Mouse (Mus musculus) embryo, embryonic 9.5 days (tissue): ENCODE measurements around the gene Lrrc28.
A peak's percentile ranks its signal among the peaks of the same experiment; 100 is the strongest.

ENCODE experiments used
- DNase-seq: peaks from one replicate; pipeline ENCODE4 v3.0.0-alpha.2; 2017; ENCODE audit errors: extremely low spot score

The Lrrc28 gene

DNA sequence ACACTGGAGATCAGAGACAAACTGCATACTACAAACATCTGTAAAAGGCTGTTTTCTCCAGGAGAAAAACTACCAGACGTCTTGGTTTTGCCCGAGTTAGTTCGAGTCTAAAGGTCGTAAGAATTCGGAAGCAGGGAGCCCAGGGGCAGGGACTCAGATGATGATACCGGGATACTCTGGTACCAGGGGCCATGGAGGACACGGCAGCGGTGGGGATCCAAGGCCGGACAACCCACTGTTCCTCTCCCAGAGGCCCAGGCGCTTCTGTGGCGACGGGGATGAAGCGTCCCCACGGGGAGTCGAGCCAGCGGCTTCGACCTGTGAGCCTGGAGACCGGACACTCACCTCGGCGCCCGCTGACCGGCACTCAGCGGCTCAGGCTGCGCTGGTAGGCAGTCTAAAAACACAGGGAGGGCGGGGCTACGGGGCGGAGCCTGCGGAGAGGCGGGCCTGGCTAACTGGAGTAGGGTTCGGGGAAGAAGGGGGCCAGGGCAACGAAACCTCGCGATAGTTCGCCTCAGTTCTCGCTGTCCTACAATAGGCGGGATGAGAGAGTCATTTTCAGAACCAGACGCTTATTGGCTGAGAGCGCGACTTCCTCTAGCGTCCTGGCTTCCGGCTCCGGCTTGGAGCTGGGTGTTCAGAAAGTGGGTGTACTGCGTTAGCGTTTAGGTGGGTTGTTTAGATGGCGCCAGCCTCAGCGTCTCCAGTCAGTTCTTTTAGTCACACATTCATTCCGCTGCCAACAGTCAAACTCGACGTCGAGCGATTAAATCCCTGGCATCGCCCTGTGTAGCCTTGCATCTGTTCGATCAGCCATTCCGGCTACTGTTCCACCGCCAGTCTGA is at the start of gene Lrrc28:
TSS of gene Lrrc28 (minus strand) at position 436 of the 848 bp plus-strand sequence.
- DNase-seq = peak; percentile 100

DNA sequence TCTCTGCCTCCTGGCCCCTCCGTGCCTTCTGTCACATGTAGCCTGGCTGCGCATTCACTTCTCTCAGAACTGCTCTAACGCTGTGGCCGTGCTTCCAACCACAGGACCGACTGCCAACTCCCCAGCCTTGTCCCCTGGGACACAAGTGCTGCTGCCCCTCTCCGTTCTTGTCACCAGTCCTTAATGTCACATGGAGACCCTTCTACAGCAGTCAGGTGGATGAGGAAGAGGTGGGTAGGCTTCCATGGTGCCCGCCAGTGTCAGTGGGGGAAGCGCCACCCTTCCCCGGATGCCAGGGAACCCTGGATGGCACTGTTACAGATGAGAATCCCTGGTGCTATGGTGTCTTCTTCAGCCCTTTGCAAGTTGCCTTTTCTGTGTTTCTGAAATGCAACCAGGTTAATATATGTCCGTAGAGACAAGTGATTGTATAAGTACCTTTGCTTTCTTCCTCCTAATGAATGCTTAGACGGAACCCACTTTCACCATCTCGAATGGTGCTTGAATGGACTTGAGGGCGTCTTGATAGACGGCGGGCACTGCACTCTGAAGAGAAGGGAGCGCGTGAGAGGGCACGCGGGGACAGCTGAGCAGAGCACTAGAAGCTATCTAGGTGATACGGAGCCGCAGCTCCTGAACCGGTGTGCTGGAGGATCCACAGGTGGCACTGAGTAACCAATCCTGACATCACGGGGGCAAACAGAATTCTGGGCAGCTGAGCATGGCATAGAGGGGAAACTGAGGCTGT is 47.9 kb upstream of the Lrrc28 start:
- no peak for DNase-seq

DNA sequence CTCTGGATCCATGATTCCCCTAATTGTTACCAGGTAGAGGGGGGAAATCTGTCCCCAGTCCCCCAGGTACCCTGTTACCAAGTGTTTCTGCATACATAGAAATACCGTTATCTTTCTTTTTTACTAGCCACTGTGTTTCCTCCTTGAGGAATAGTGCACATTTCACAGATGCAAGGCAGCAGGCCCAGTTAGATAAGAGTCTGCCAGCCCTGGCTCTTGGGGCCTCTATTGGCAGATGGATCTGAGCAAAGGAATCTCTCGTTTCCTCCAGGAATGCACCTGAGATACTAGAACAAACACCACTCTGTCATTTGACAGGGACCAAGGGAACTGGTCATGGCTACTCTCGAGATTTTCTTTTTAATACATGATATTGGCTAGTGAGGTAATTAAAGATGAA is 47.1 kb upstream of the Lrrc28 start:
- DNase-seq = no peak

DNA sequence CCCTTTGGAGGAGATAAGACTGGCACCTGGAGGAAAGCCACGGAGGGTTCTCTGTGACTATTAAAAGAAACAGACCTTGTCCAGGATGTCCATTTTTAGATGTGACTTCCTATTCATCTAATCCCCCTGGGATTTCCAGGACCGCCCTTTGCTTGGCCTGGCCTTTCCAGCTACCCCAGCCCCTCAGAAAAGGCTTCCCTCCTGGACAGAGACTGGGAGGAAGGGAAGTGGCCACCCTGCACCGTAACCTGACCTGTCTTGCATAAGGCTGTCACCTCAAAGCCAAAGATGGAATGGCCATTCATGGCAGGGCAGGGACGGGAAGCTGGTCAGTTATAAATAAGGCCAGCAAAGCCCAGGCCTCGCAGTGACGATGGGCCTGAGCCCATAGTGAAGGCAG is 46.0 kb upstream of the Lrrc28 start:
- DNase-seq = no peak

DNA sequence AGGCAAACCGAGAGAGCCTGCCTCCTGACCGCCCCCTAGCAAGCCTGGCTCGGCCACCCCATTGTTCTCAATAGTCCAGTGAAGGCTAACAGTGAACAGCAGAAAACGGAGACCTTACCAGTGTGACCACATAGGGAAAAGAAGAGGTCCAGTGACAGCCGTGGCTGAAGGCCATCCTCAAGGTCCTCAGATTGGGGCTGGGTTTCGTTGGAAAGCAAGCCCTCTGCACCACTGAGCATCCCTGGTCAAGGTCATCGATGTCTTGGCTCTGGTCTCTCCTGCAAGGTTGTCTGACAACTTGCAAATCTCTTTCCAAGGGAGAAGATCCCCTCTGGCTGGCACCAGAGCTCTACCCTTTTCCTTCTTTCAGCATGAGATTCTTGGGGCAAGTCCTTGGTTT is 44.7 kb upstream of the Lrrc28 start:
- DNase-seq = no peak

DNA sequence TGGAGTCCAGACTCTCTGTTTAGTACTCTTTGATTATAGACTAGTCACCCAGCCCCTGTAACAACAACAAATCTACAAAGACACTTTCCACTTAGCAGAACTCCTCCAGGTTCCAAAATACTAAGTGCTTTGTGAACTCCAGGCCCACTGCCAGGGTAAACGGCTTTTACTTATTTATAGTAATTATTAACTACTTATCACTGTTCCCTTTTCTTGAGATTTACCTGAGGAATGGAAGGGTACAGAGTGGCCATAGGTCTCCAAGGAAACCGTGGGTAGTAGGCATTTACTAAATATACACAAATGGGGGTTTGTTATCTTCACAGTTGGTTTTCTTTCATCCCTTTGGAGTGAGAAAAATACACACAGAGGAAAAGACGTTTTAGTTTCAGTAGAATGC is 43.2 kb upstream of the Lrrc28 start:
- DNase-seq = no peak

DNA sequence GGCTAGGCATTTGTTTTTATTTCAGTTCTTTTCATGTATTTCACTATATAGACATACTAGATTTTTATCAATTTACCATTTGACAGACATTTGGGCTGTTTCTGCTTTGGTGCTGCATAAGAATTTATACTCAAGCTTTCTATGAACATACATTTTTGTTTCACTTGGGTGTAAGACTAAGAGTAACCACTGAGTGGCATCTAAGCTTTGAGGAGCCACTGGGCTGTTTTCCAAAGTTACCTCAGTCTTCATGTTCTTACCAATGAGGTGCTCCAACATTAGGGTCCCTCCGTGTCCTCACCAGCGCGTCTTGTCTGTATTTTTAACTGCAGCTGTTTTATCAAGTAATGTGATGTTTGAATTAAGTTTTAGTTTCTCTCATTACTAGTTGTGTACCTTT is 41.5 kb upstream of the Lrrc28 start:
- DNase-seq = no peak

DNA sequence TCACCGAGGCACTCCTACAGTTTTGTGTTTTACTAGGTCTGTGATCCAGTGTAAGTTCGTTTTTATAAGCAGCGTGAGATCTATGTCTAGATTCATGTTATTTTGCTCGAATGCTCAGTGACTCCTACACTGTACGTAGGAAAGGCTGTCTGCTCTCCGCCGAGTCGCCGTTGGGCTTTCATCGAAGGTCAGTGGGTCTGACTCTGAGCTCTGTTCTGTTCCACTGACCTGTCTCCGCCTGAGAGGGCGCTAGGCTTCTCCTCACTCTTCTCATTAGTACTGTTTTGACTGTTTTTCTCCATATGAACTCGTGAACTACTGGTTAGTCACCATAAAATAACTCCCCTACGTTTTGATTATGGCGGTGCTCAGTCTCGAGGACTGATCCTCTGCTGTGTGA is 37.9 kb upstream of the Lrrc28 start:
- no peak for DNase-seq

DNA sequence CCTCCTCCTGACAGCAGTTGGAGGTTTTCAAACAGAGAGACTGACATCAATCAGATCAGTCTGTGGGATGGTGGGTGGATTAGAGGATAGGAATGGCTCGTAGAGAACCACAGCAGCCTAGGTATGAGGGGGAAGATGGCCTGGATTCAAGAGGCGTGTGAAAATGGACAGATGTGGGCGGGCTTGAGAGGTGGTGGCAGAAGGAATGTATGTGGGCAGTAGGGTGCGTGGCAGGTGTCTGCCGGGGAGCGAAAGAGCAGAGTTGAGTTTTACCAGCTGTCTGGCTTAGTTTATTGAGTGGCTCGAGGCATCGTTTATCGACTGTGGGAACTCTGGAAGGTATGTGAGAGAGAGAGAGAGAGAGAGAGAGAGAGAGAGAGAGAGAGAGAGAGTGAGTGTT is 36.0 kb upstream of the Lrrc28 start:
- no peak for DNase-seq

DNA sequence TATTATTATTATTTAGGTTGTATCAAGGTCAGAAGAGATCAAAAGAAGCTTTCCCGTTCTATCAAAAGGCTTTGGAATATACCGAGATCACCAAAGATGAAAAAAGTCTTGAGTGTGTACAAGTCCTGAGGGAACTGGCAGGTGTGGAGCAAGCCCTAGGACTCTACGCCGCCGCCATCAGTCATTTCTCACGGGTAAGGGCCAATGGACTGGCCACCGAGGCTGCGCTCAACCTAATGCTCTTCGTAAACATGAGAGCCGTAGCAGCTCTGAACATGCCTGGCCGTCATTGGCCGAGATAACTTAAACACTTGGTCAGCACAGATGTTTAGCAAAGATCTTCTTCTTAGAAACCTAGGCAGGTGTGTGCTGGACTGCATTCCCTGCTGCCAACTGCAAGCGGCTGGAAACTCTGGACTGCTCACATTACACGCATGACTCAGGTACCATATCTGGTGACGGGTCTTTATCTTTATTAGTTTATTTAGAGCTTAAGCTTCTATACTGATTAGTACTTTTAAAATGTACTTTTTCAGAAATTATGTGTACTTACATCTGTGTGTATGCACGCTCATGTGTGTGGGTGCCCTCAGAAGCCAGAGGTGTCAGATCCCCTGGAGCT is 33.9 kb upstream of the Lrrc28 start:
- DNase-seq = no peak

DNA sequence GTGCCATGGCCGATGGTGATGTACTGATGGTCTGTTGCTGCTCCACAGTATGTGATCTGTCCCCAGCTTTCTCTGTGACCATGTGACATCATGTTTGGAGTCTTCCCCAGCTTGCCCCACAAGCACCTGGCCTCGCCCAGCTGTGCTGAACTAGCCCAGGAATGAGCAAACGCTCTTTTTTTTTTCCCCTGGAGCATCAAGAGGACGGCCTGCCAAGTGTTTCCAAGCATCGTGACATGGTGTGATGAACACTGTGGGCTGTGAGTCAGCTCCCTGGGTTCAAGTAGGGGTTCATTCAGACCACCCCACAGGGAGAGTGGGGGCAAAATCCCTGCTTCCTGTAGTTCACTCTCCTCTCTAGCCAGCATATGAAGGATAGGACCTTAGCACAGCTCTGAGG is 28.6 kb upstream of the Lrrc28 start:
- no peak for DNase-seq

DNA sequence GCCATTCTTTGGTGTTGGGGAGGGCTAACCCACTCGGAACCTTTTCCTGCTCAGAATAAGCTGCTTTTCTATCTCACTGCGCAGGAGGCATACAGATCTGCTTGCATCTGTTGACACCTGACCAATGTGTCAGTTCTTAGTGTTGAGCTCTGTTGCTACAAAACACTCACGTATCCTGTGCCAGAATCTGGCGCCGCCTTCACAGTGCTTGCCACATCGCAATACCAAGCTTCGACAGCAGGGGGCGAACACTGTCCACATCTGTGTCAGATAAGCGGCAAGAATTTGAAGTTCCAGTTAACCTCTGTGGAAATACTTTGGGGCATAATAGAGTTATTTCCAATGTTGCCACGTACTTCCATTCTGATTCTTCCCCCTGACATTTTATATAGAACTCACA is 27.6 kb upstream of the Lrrc28 start:
- peak; percentile 84 for DNase-seq

DNA sequence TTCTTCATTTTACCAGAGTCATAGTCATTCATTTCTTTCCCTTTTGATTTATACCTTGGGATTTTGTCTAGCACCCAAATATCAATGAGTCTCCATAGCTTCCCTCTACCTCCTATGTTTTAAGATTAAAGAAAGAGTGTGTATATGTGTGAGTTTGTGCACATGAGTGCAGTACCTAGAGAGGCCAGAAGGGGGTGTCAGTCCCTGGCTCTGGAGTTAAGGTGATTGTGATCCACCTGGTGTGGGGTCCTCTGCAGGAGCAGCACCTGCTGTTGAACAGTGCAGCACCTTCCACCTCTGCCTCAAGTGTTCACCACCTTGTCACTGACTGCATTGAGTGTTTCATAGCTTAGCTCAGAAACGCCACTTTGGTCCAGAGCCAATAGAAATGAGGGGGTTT is 25.9 kb upstream of the Lrrc28 start:
- DNase-seq = no peak

DNA sequence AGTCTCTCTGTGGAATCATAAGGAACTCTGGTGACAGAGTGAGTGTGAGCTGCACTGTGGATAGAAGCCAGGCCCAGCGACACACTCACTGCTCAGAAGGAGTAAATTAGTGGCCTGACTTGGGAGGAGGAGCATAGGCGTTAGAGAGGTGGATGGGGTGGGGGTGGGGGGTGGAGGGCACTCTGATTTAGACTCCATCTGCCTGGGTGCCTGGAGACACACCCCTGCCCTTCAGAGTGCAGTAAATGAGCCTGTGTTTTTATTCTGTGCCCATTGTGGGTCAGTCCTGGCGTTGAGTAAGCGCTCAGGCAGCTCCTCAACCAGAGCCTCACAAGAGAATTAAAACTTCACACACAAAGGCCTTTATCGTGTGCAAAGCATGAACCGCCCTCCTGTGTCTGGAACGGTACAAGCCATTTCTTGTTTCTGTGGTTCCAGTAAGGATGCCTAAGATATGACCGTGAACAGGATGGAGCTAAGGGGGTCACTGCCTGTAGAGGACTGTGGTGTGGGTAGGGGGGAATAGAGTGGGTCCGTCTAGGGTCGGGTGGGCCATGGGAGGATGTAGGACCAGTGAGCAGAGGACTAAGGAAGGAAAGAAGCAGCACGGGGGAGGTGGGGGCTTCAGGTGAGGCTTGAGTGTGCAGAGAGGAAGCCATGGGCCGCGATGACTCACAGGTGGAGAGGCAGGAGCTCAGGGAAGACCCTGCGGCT is 19.1 kb upstream of the Lrrc28 start:
- no peak for DNase-seq

DNA sequence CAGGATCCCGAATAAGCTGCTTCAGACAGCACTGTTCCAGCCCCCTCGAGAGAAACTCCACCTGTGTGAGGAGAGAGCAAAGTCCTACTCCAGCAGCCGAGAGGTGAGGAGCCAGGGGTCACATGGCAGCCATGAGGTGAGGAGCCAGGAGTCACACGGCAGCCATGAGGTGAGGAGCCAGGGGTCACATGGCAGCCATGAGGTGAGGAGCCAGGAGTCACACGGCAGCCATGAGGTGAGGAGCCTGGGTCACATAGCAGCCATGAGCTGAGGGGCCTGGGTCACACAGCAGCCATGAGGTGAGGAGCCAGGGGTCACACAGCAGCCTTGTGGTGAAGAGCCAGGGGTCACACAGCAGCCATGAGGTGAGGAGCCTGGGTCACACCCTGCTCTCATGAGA is 17.4 kb upstream of the Lrrc28 start:
- no peak for DNase-seq

DNA sequence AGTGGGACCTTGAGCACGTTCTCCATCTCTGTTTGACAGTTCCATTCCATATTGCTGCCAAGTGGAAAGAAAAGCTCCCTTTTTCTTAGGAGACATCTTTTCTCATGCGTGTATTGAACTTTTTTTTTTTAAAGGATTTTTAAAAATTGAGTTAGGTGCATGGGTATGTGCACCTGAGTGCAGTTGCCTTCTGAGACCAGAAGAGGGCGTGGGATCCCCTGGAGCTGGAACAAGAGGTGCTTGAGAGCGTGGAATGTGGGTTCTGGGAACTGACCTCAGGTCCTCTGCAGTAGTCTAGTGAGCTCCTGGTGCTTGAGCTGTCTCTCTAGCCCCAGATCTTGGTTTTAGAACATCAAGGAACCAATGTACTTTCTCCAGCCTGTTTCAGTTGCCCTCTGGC is 13.0 kb upstream of the Lrrc28 start:
- DNase-seq = no peak

DNA sequence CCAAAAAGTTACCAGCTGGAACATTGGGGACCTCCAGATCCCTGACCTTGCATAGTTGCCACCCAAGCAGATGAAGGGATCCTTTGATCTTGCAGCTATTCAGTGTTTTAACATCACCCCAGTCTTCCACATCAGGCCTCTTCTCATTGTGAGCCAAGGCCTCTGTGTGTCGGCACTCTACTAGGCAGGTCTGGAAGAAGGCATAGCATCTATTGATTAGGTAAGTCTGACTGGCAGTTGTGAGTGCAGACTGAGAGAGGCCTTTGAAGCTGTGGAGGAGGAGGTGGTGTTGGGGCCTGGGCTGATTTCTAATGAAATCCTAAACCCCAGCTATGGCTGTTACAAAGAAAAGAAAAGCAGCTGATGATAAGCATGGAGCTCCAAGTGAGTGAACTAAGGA is 10.1 kb upstream of the Lrrc28 start:
- DNase-seq = peak; percentile 35

DNA sequence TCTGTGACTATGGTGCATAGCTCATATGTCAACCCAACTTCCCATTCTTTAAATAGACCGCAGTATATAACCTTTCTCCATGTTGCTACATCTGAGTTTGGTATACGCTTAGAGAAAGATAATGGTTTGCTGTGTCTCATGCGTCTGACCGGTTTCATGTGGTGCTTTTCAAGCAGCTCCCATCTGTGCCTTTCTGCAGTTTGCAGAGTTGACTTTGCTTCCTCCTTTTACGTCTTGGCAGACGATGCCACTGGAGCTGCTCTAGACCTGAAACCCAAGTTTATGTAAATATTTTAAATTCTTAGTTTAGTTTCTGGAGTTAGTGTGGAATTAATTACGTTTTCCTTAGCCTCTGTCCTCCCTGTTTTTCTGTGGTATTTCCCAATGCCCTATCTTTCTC is 9.6 kb upstream of the Lrrc28 start:
- DNase-seq = no peak

DNA sequence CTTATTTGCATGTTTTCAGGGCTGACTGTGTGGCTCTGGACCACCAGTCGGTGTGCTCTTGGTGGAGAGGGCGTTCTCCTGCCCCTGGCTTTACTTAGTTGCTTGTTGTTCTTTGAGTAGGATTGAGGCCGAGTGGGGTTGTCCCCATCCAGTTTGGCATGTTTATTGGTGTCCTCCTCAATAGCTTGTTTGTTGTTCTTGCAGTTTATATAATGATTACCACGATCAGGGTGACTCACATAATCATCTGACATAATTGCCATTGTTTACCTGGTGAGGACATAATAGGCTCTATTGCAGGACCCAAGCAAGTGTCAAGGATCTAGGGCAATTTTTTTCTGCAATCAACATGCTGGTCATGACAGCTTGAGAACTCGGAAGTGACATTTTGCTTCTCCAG is 7.1 kb upstream of the Lrrc28 start:
- no peak for DNase-seq

DNA sequence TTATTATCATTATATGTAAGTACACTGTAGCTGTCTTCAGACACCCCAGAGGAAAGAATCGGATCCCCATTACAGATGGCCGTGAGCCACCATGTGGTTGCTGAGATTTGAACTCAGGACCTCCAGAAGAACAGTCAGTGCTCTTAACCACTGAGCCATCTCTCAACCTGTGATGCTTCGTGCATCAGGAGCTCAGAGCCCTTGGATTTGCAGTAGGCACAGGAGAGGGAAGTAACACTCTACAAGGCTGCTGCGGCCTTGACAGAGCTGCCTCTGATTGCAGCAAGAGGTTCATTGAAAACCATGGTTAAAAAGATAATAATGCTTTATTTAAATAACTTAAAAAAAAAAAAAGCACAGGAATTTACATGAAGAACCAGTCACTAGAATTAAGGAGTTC is 3.3 kb upstream of the Lrrc28 start:
- no peak for DNase-seq

DNA sequence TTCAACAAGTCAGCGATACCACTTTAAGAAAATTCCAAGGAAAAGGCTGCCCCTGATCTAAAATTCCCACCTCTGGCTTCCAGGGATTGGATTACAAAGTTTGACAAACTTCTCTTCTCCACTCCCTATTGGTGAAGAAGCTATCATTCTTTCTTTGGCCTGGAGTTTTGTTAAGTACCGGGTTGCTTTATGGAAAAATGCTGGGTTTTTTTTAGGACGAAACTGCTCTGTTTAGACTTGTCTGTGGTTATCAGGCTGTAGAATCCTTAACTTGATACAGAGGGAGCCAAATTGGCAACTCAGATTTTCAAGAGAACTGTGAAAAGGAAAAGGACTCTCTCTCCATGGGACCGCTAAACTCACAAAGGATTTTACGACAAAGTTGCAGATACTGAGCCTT is 2.2 kb upstream of the Lrrc28 start, which contains the start of gene Ttc23:
TSS of gene Ttc23 (plus strand) at position 134 of the 400 bp plus-strand sequence.
- DNase-seq = peak; percentile 61

DNA sequence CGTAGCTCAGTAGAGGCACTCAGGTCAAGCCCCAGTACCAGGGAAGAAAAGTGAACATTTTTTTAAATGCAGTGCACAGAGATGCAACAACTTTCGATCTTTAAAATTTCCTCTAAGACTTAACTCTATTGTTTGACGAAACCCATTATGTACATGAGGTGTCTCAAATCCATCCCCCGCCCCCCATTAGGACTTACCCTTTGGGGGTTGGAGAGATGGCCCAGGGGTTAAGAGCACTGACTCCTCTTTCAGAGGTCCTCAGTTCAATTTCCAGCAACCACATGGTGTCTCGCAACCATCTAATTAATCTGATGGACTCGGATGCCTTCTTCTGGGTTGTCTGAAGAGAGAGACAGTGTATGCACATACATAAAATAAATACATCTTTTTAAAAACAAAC is 1.1 kb upstream of the Lrrc28 start:
- no peak for DNase-seq
